Mouse (Mus musculus): ENCODE measurements around the gene Pip4k2a. TPM values are rescaled to one million over a fixed set of nuclear protein-coding genes. Genes with fewer than 3 reads are reported as not detected.

Pip4k2a gene
- polyA plus RNA-seq, 1 experiment from 2014 or later = 8.6 TPM

DNA sequence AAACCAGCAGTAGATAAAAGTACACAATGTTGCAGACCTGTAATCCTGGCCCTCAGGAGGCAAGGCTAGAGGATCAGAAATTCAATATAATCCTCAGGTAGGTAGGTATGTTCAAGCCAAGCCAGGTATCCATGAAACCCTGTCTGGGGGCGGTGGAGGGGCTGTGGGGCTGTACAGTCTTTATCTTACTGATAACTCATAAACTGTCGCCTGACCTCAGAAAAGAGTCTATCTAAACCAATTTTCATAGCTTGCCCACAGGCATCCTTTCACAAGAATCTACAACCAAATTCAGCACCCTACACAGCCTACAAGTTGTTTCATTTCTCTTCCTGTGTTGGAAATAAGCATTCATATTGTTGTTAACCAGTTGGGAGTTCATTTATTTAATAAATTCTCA is 1.5 kb upstream of the Pip4k2a start:
- no peak for ATAC-seq (ENCODE audit: insufficient number of reproducible peaks, low FRiP score)
- peaks cover 8% of the 10 kb centered on the region for H3K4me1 ChIP-seq (replicated peaks)
- no peak overlapping the region for H3K9ac ChIP-seq
- H3K36me3 ChIP-seq = no peaks in the 10 kb centered on the region
- no peak overlapping the region for H3K4me3 ChIP-seq
- H3K27ac ChIP-seq (ENCODE audit: poor library complexity, severe bottlenecking) = no peak overlapping the region
- WGBS = 72% methylated on average over 2 of the region's 2 CpGs
- no peaks in the 10 kb centered on the region for H3K9me3 ChIP-seq (replicated peaks)
- H3K4me2 ChIP-seq = no peak overlapping the region
- H3K27me3 ChIP-seq (replicated peaks) = no peaks in the 10 kb centered on the region

DNA sequence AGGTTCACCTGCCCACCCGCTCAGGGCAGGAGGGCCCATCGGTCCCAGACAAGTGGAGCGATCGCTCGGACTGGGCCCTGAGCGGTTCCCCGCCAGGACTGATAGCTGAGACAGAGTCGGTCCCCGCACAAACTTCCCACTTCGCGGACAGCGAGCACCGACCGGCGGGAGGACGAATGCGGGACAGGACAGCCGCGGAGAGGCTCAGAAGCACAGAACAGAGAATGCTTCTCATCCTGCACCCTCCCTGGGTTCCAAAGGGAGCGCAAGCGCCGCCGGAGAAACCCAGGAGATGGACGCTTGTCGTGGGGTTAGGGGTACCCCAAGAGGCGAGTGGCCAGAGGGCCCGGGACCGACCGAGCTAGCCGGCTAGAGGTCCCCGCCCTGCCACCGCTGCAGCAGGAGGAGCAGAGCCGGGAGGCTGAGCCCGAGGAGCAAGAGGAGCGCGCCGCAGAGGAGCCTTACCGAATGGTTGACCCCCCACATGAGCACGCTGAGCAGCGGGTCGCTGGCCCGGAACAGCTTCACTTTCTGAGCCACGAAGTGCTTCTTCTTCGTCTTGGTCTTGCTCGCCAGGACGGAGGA is 447 bp downstream of the Pip4k2a start:
- H3K36me3 ChIP-seq = no peaks in the 10 kb centered on the region
- under 1% methylated on average over 46 of the region's 46 CpGs for WGBS
- peak overlapping the region; percentile 82 for H3K9ac ChIP-seq
- H3K27ac ChIP-seq (ENCODE audit: poor library complexity, severe bottlenecking) = peak overlapping the region; percentile 89
- ATAC-seq (ENCODE audit: insufficient number of reproducible peaks, low FRiP score) = peak; percentile 72
- H3K9me3 ChIP-seq (replicated peaks) = no peaks in the 10 kb centered on the region
- H3K4me2 ChIP-seq = peak overlapping the region; percentile 99
- H3K4me3 ChIP-seq = peak overlapping the region; percentile 86
- peaks cover 21% of the 10 kb centered on the region for H3K4me1 ChIP-seq (replicated peaks)
- no peaks in the 10 kb centered on the region for H3K27me3 ChIP-seq (replicated peaks)

DNA sequence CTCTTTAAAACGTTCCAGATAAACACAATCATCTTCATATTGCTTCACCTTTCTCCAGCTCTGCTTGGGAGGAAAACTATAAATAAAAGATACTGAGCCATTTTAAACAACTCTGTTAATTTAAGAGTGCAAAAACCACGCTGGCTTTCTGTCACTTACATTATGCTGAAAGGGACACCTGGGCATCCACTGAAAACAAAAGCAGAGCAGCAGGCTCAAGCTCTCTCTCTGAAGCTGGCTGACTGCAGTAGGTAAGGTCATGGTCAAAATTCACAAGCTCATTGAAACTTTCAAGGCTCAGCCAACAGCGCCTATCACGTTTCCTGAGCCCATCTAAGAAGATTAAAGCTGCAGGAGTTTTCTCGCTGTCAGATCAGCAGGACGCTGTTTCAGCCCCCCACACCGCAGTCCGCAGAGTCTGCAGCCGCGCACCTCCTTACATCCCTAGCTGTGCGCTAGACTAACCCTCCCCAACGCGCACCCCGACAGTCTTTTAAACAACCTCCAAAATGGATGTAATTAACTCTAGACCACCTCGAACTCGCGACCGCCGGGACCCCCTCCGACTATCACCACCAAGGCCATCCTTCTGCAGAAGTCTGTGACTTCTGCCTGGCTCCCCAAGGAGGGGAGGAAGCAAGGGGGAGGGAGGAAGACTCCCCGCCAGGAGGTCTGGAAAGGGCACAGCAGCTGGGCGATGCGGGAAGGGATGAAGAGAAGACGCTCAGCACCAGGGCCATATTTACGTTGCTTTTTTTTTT is 1.3 kb downstream of the Pip4k2a start:
- Histone ChIP-seq H3K9ac (peak overlapping the region; percentile 82), H3K36me3 (no peaks in the 10 kb centered on the region), H3K27ac (ENCODE audit: poor library complexity, severe bottlenecking) (peak overlapping the region; percentile 89; the same call in 1 of the 2 replicates), H3K27me3 (replicated peaks) (no peaks in the 10 kb centered on the region), H3K4me2 (peak overlapping the region; percentile 99), H3K4me1 (replicated peaks) (peaks cover 25% of the 10 kb centered on the region), H3K9me3 (replicated peaks) (no peaks in the 10 kb centered on the region), H3K4me3 (peak overlapping the region; percentile 86)
- no peak for ATAC-seq (ENCODE audit: insufficient number of reproducible peaks, low FRiP score)
- under 1% methylated on average over 25 of the region's 25 CpGs for WGBS

DNA sequence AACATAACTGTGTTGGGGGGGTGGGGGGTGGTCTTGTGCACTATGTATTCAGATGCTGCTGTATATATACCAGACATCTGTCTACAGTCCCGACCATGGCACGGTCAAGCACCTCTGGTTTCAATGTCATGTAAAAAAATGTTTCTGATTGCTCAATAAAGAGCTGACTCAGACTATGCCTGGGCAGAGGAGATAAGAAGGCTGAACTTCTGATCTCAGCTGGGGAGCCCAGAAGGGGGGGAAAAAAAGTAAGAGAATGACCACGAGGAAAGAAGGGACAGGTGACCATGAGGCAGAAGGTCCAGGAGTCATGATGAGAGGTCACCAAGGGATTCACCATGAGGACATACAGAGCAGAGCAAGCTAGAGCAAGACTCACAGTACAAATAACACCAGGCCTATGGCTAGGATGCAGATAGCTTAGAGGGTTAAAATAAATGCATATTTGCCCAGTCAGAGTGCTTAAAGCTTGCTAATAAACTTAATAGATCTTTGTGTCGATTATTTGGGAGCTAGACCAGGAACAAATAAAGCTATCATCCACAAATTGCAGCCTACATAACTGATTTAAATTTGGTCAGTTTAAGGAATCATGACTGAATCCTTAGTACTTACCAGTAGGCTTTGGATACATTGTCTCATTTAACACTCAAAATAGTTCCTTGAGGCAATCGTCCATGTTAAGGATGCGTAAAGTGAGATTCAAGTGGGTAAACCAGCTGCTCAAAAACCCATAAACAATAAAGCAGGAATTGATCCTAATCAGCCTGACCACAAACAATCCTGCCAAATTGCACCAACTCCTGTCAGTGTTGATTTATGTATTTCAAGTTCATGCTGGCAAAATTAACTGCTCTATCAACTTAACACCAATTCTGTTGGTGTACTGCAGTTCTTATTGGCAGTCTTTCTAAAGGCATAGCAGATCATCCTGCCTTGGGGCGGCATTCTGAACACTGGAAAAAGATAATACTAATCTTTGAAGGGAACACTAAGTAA is 5.1 kb downstream of the Pip4k2a start:
- peaks cover 25% of the 10 kb centered on the region for H3K4me1 ChIP-seq (replicated peaks)
- no peaks in the 10 kb centered on the region for H3K27me3 ChIP-seq (replicated peaks)
- 53% methylated on average over 7 of the region's 7 CpGs for WGBS
- peak; percentile 86 for ATAC-seq (ENCODE audit: insufficient number of reproducible peaks, low FRiP score)
- no peak overlapping the region for H3K4me3 ChIP-seq
- H3K9me3 ChIP-seq (replicated peaks) = no peaks in the 10 kb centered on the region; the same call in 1 of the 2 replicates
- H3K27ac ChIP-seq (ENCODE audit: poor library complexity, severe bottlenecking) = no peak overlapping the region
- H3K4me2 ChIP-seq = no peak overlapping the region
- H3K36me3 ChIP-seq = no peaks in the 10 kb centered on the region
- H3K9ac ChIP-seq = no peak overlapping the region

DNA sequence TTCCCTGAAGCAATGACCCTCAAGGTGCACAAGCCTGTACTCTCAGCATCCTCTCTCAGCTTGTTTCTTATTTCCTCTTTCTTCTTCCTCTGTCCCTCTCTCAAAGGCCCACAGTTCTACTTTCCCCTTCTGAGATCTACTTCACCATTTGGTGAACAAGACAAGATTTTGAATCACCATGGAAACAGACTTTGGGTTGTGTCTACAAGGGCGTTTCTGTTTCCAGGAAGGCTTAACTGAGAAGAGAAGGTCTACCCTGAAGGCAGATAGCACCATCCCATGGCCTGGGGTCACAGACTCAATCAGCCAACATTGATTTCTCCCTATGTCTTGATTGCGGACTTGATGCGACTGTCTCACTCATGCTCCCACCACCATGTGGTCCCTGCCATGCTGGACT is 9.0 kb downstream of the Pip4k2a start:
- no peaks in the 10 kb centered on the region for H3K27me3 ChIP-seq (replicated peaks)
- peaks cover 14% of the 10 kb centered on the region for H3K4me1 ChIP-seq (replicated peaks)
- no peak overlapping the region for H3K4me3 ChIP-seq
- H3K36me3 ChIP-seq = peaks cover 4% of the 10 kb centered on the region; the same call in 1 of the 2 replicates
- H3K27ac ChIP-seq (ENCODE audit: poor library complexity, severe bottlenecking) = no peak overlapping the region
- no peak overlapping the region for H3K4me2 ChIP-seq
- no peak for ATAC-seq (ENCODE audit: insufficient number of reproducible peaks, low FRiP score)
- WGBS = 85% methylated on average over 3 of the region's 3 CpGs
- no peak overlapping the region for H3K9ac ChIP-seq
- H3K9me3 ChIP-seq (replicated peaks) = no peaks in the 10 kb centered on the region; the same call in none of the 2 replicates

DNA sequence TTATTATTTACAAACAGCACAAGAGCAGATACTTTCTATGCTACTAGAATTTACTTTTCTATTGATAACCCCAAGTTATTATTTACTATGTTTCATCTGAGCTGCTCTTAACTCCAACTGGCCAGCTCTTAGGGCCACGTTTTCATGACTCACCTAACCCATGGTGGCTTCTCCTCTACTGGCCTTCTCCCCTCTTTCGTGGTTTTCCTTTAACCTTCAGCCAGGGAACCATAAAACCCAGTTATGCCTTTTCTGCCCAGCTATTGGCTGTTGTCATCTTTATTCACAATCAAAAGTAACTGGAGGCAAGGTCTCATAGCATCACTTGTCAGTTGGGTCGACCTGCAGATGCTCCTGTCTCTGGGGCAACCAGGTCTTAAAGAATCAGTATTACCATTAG is 12.4 kb downstream of the Pip4k2a start:
- 81% methylated on average over 3 of the region's 3 CpGs for WGBS
- Histone ChIP-seq H3K36me3 (peaks cover 4% of the 10 kb centered on the region; the same call in 1 of the 2 replicates), H3K4me3 (no peak overlapping the region), H3K9me3 (replicated peaks) (no peaks in the 10 kb centered on the region; the same call in 1 of the 2 replicates), H3K4me2 (no peak overlapping the region), H3K9ac (no peak overlapping the region), H3K4me1 (replicated peaks) (0 out of 2 replicates have a peak, but pooled peaks cover 3% of the 10 kb centered on the region), H3K27ac (ENCODE audit: poor library complexity, severe bottlenecking) (no peak overlapping the region), H3K27me3 (replicated peaks) (no peaks in the 10 kb centered on the region)
- ATAC-seq (ENCODE audit: insufficient number of reproducible peaks, low FRiP score) = no peak

DNA sequence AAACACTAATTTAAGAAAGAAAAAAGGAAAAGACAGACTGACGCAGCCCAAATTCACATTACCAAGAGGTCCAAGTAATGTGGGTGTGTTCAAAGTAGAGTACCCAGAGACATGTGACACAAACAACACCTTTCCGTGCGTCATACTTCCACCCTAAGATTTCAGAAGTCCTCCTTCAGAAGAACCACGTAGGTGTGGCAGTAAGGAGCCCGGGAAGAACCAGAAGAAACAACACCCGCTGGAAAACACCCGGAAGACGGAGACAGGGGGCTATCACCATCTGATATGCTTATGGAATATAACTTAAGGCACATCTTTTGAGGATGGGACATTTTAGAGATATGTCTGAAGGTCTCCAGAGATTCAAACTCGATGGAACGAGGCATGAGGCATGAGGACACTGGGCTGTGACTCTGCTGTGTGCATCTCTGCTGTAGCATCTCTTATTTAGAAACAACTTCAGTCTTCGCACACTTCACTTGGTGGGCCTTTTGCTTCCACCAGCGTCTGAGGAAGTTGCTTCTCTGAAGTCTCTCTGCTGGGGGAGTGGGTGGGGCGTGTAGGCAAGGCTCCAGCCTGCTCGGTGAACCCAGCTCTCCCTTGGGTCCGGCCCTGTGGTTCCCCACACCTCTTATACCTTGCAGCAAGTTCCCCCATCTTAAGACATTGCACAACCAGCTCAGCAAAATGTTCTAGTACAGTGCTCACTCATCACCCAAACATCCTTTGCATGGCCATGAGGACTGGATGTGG is 13.7 kb downstream of the Pip4k2a start:
- H3K27me3 ChIP-seq (replicated peaks) = no peaks in the 10 kb centered on the region
- no peak overlapping the region for H3K4me3 ChIP-seq
- no peak overlapping the region for H3K9ac ChIP-seq
- 0 out of 2 replicates have a peak, but pooled peaks cover 3% of the 10 kb centered on the region for H3K4me1 ChIP-seq (replicated peaks)
- H3K36me3 ChIP-seq = peaks cover 4% of the 10 kb centered on the region; the same call in 1 of the 2 replicates
- H3K27ac ChIP-seq (ENCODE audit: poor library complexity, severe bottlenecking) = no peak overlapping the region
- H3K4me2 ChIP-seq = no peak overlapping the region
- no peaks in the 10 kb centered on the region; the same call in 1 of the 2 replicates for H3K9me3 ChIP-seq (replicated peaks)
- no peak for ATAC-seq (ENCODE audit: insufficient number of reproducible peaks, low FRiP score)
- 91% methylated on average over 15 of the region's 15 CpGs for WGBS

DNA sequence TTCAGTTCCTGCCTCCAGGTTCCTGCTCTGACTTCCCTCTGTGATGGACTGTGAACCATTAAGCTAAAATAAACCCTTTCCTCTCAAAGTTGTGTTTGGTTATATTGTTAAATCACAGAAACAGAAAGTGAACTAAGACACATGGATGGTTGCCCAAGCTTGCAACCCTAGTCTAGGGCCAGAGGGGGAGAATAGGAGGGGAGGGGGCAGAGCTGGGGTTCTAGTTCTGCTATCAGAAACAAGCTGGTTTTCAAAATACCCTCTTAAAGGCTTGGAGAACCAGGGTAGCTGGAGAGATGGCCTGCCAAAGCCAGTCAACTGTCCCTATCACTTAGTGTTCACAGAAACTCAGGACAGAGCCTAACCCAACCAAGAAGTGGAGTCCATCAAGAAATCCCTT is 14.4 kb downstream of the Pip4k2a start:
- ATAC-seq (ENCODE audit: insufficient number of reproducible peaks, low FRiP score) = no peak
- Histone ChIP-seq H3K27me3 (replicated peaks) (no peaks in the 10 kb centered on the region), H3K9me3 (replicated peaks) (no peaks in the 10 kb centered on the region; the same call in 1 of the 2 replicates), H3K27ac (ENCODE audit: poor library complexity, severe bottlenecking) (no peak overlapping the region), H3K4me3 (no peak overlapping the region), H3K36me3 (peaks cover 4% of the 10 kb centered on the region; the same call in 1 of the 2 replicates), H3K9ac (no peak overlapping the region), H3K4me1 (replicated peaks) (0 out of 2 replicates have a peak, but pooled peaks cover 3% of the 10 kb centered on the region), H3K4me2 (no peak overlapping the region)

DNA sequence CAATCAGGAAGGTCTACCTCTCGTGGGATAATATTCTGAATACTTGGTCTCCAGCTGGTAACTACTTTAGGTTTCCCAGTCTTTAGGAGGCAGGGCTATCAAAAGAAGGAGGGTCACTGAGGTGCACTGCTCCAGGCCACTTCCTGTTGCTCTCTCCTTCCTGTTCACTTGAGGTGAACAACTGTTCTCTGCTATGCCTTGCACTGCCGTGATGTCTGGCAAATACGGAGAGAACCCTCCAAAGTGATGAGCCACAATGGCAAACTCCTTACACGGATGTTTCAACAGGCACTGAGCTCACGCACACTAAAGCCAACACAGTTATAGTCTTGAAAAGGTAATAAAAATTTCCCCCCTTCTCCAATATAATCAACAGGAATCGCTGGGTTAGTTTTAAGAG is 15.3 kb downstream of the Pip4k2a start:
- no peaks in the 10 kb centered on the region; the same call in 1 of the 2 replicates for H3K9me3 ChIP-seq (replicated peaks)
- H3K4me3 ChIP-seq = no peak overlapping the region
- H3K4me2 ChIP-seq = no peak overlapping the region
- H3K9ac ChIP-seq = no peak overlapping the region
- no peaks in the 10 kb centered on the region for H3K27me3 ChIP-seq (replicated peaks)
- 75% methylated on average over 6 of the region's 6 CpGs for WGBS
- H3K27ac ChIP-seq (ENCODE audit: poor library complexity, severe bottlenecking) = no peak overlapping the region
- no peak for ATAC-seq (ENCODE audit: insufficient number of reproducible peaks, low FRiP score)
- H3K4me1 ChIP-seq (replicated peaks) = 0 out of 2 replicates have a peak, but pooled peaks cover 3% of the 10 kb centered on the region
- H3K36me3 ChIP-seq = peaks cover 4% of the 10 kb centered on the region; the same call in 1 of the 2 replicates

DNA sequence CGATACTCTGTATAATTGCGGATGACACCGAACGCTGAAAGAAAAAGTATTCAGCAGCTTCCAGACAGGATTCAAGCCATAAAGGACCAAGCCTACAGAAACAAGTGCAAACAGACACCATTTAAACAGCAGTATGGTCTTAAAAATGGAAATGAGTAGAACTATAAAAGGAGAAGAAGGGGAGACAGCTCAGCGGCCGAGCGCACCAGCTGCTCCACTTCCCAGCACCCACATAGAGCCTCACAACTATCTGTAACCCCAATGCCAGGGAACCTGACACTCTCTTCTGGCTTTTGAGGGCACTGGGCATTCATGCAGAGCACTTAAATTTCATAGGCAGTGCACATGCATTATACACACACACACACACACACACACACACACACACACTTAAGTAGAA is 18.3 kb downstream of the Pip4k2a start:
- Histone ChIP-seq H3K4me2 (no peak overlapping the region), H3K27ac (ENCODE audit: poor library complexity, severe bottlenecking) (no peak overlapping the region), H3K27me3 (replicated peaks) (no peaks in the 10 kb centered on the region), H3K4me3 (no peak overlapping the region), H3K9me3 (replicated peaks) (no peaks in the 10 kb centered on the region; the same call in 1 of the 2 replicates), H3K4me1 (replicated peaks) (peaks cover 15% of the 10 kb centered on the region), H3K36me3 (peaks cover 4% of the 10 kb centered on the region; the same call in 1 of the 2 replicates), H3K9ac (no peak overlapping the region)
- ATAC-seq (ENCODE audit: insufficient number of reproducible peaks, low FRiP score) = no peak
- 93% methylated on average over 7 of the region's 7 CpGs for WGBS
